Mouse (Mus musculus) embryo, embryonic 9.5 days (tissue): Measurements from ENCODE around the gene Vat1l.
A peak's percentile ranks its signal among the peaks of the same experiment; 100 is the strongest.

Experiments
- DNase-seq: peaks from one replicate; pipeline ENCODE4 v3.0.0-alpha.2; 2017; ENCODE audit errors: extremely low spot score

Vat1l gene

DNA sequence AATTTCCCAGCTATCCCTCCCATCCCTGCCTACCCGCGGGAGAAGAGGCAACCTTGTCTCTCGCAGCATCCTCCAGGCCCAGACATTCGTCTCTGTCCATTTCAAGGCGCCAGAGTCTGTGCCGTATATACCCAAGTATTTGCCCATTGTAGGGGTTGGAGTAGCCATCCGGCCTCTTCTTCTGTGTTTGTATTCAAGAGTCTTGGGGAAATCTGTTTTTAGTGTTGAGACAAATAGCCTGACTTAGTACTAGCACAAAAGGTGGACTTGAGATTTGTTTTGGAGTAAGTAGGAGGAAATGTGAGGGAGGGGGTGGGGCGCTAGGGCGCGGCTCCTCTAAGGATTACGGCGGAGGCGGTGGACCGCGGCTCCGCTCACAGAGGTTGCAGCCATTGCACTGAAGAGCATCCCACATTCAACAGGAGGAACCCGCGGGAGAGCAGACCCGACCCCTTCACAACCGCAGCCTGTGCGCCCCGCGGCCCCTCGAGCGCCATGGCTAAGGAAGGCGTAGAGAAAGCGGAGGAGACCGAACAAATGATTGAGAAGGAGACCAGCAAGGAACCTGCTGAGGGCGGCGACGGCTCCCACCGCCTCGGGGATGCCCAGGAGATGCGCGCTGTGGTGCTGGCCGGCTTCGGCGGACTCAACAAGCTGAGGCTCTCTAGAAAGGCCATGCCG lies at the start of gene Vat1l:
Vat1l (plus strand) TSS at position 392 of the 681 bp plus-strand sequence.
- DNase-seq, result peak; percentile 74

- no peak for DNase-seq
Measured at GRCm38 (mm10) chr8:114158586-114158985, 46.8 kb upstream of the Vat1l start.

DNA sequence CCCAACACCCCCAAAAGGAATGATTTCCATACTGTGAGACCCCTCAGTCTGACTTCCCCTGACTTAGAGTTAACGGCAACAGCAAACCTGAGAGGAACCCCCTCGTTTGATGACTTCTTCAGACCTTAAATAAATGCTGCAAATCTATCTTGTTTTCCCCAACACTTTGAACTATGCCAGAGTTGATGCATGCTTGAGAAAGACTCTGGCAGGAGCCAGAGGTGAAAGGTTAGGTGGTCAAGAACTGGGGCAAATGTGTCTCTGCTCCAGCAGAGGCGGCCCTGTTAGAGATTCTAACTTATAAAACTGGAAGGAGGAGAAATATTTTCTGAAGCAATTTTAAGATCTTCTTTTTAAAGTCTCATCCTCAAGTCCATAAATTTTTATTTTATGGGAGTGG lies 45.7 kb upstream of the Vat1l start:
- no peak for DNase-seq

GRCm38 (mm10) chr8:114163871-114164270 lies 41.5 kb upstream of the Vat1l start:
- DNase-seq, result no peak

DNA sequence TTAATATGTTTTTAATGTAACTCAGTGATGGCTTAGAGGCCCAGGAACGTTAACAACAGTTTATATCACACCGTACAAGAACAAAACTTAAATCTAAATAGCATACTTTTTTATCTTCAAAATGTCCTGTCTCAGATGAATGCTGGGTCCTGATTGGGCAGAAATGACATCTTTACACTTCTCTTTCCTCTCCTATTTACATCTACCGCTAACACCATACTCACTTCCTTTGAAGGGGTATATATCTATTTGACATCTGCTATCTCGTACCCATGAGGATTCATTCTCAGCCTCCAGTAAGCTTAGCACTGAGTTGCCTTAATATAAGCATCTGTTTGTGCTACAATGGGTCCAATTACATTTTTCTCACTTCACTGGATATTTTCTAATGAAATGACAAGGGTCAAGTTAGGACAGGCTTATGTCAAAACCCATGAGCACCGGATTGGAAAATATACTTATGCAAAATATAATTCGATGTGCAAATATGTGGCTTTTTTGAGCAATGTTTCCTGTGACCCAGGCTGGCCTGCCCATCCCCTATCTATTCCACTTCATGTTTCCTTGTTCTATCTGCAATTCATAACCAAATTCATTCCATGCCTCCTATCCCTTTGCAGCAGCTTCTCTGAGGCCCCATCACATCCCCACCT lies 40.8 kb upstream of the Vat1l start:
- no peak for DNase-seq

GRCm38 (mm10) chr8:114165741-114166140 lies 39.7 kb upstream of the Vat1l start:
- DNase-seq, result no peak

DNA sequence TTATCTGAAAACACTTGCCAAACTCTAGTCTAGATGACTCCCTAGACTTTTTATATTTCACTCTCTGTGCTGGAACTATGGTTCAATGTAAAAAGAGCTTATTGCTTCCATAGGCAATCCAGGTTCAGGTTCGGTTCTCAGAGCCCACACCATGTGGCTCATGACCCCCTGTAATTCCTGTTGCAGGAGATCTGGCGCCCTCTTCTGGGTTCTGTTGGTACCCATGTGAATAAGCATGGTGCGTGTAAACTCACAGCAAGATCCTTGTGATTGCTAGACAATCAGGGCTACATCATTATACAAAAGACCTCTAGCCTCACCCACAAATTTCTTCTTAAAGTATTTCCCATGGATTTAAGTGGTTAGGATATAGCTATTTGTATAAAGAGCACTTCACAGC lies 28.7 kb upstream of the Vat1l start:
- no peak for DNase-seq

GRCm38 (mm10) chr8:114193334-114193733 lies 12.1 kb upstream of the Vat1l start:
- DNase-seq, result no peak

DNA sequence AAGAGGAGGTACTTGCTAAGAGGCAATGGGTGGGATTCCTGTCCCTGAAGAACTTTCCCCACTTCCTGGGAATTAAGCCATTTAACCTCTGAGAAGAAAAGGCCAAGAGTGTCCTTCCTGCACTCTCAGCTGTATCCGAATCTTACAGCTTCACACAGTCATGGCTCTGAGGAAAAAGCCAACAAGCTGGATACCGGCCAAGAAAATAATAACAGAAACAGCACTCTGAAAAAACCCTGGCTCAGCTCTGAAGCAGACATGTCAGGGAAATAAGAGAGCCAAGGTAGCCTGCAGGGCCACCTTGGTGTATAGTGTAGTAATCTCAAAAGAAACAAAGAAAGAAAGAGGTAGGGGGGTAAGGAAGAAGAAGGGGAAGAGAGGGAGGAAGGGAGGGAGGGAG lies 6.4 kb upstream of the Vat1l start:
- DNase-seq, result no peak

GRCm38 (mm10) chr8:114206421-114206983 lies 1.1 kb downstream of the Vat1l start:
- DNase-seq, result peak; percentile 24

- no peak for DNase-seq
Measured at GRCm38 (mm10) chr8:114207026-114207425, 1.6 kb downstream of the Vat1l start.

DNA sequence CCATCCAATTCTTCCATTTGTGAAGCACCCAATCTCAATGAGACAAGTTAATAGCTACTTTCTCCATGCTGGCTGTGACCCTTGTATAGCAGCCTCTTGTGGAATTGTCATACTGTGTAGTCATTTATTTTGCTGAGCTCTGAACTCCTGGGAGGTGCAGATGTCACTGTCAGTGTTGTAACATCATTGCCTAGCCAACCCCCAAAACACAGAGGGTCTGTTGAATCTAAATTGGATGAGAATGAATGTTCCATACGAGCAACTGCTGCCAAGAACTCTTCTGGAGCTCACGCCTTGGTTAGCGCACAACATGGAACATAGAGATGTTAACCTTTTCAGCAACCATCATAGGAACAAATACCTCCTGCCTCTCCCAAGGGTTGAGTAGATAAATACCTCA lies 15.4 kb downstream of the Vat1l start:
- no peak for DNase-seq

DNA sequence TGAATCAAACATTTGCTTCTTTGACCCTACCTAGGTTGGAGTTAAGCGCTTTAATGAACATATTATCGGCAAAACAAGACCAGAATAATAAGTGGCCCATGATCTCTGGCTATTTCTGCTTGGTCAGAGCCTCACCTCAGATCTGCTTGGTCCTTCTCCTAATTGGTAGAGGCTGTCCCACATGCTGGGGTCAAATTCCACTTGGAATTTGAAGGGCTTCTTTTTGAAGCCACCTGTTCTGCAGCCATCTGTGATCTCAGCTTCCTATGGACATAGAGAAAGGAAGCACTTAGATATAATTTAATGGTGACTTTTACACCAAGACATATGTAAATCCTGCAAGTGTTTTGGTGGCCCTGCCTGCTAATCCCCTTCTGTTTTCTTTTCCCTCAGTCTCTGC lies 16.6 kb downstream of the Vat1l start:
- DNase-seq, result no peak

GRCm38 (mm10) chr8:114224001-114224400 lies 18.6 kb downstream of the Vat1l start:
- no peak for DNase-seq

- DNase-seq, result no peak
Measured at GRCm38 (mm10) chr8:114251321-114252065, 46.1 kb downstream of the Vat1l start.

GRCm38 (mm10) chr8:114258685-114259084 lies 53.3 kb downstream of the Vat1l start:
- no peak for DNase-seq

DNA sequence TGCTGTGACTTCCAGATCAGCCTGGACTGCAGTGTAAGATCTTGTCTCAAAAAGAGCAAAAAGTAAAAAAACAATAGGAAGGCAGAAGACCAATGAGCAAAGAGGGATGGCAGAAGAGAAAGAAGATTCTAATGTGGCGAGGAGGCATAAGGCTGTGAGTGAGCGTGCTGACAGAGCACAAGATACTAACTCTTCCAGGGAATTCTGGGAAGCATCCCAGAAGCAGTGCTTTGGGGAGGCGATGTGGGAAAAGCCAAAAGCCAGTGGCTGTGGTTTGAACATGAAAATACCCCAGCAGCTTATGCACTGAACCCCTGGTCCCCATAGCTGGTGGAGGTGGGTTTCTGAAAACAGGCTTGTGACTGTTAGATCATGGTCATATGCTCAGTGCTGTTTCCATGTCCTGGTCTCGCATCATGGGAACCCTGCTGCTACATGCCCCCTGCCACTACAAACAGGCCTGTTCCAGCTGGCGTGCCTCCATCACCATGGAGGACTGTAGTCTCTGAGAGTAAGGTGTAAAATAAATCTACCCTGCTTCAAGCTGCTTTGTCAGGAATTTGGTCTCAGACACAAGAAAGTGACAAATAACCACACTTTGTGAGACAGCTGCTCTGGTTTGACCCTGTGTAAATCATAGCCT lies 54.4 kb downstream of the Vat1l start:
- DNase-seq, result no peak

DNA sequence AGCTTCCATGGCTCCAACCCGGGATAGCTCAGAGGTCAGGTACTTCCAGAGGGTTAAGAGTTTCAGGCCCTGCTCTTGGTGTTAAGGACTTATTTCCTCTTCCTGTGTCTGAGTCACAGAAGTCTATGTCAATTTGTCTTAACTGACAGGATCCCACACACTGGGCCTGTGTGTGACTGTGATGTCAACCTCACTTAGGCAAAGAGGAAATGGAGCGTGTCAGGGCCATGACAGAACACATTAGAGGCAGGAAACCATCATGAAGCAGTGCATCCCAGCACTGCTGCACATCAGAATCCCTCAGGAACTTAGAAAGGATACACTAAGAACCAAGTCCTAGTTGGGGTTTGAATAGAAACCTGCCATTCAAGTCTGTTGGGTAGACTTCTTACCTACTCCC lies 56.9 kb downstream of the Vat1l start:
- DNase-seq, result peak; percentile 9

GRCm38 (mm10) chr8:114274558-114274957 lies 69.1 kb downstream of the Vat1l start:
- no peak for DNase-seq

DNA sequence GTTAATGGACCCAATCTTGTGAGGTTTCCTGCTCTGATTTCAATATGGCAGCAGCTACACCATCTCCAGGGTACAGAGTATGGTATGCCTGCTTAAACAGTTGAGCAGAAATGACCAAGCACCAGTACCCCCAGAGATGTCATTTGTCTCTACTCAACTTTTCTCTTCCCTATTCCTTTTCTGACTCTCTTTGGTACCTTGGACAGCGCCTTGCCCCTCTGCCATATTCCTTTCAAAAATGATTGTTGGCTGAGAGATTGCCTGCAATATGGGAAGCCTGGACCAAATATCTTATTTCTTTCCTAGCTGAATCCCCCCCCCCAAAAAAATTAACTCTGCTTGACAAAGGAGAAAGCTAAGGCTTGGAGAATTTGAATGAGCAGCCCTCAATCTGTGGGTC lies 75.7 kb downstream of the Vat1l start:
- no peak for DNase-seq

DNA sequence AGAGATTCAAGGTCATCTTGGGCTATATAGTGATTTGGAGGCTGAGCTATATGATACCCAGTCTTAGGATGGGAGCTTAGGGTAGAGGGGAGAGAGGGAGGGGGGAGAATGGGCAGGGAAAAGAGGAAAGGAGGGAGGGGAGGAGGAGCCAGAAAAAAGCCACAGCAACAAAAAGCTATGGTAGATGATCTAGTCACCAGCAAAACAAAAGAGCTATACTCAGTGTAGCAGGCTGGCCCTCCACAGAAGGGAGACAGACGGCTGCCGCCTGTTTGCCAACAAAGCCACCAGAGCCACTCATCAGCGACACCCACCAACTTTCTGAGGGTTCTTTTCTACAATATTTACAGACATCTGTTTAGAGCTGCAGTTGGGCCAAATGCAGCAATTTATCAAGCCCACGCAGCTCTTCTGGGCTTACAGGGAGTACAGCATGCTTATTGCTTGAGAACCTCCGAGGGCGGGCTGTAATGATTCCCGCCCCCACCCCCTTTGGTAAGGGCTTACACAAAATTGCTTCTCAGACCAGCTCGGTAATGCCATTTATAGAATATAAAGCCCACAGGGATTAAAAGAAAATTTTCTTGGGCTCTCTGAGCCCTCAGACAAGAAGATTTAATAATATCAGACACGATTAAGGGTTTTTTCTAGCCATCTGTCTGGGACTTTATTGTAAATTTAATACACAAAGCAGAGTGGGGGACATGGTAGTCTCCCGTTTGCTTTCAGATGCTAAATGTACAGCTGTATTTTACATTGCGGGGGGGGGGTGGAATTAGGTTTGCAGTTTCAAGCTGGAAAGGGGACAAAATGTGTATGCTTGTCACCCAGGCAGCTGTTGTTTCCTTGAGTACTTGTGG lies 89.7 kb downstream of the Vat1l start:
- no peak for DNase-seq
